Mouse (Mus musculus) ES-Bruce4 (cell line): ENCODE measurements at regions not wholly inside any gene's neighbourhood (a gene's known extent, or its start where the extent isn't known, plus 50 kb on each side); places are given as distances from the start of the nearest gene placed in this dataset.

Source experiments
- H3K27ac ChIP-seq: 2 replicates; pipeline ENCODE4 v1.5.1; 2012; ENCODE audit warnings: low read length, inconsistent platforms; ENCODE audit not compliant: insufficient read depth
- H3K27me3 ChIP-seq: 2 replicates; pipeline ENCODE4 v1.6.1; 2012; ENCODE audit warnings: mild to moderate bottlenecking, low read length, inconsistent platforms; ENCODE audit not compliant: control insufficient read depth, poor library complexity, insufficient read depth, severe bottlenecking
- H3K36me3 ChIP-seq: 2 replicates; pipeline ENCODE4 v1.6.1; 2012; ENCODE audit warnings: inconsistent platforms, mild to moderate bottlenecking, low read length, moderate library complexity; ENCODE audit not compliant: control insufficient read depth, poor library complexity, insufficient read depth, severe bottlenecking
- H3K4me1 ChIP-seq: one replicate; pipeline ENCODE4 v1.8.1; 2011; ENCODE audit warnings: low read length; ENCODE audit not compliant: control insufficient read depth, insufficient read depth
- H3K4me3 ChIP-seq: 2 replicates; pipeline ENCODE4 v1.5.1; 2011; ENCODE audit warnings: low read depth, mild to moderate bottlenecking, low read length
- H3K9ac ChIP-seq: 2 replicates; pipeline ENCODE4 v1.6.1; 2012; ENCODE audit warnings: low read depth, mild to moderate bottlenecking, inconsistent platforms; ENCODE audit not compliant: poor library complexity, severe bottlenecking
- H3K9me3 ChIP-seq: replicated peaks from 2 replicates; pipeline ENCODE4 v1.6.1; 2012; ENCODE audit warnings: mild to moderate bottlenecking, low read length, inconsistent platforms; ENCODE audit not compliant: control insufficient read depth, poor library complexity, insufficient read depth, severe bottlenecking
- CTCF ChIP-seq: IDR thresholded peaks from one replicate; pipeline ENCODE4 v1.8.1; 2011; ENCODE audit warnings: low read depth, low read length
- EP300 ChIP-seq: IDR thresholded peaks from 2 replicates; pipeline ENCODE4 v1.6.1; 2011; ENCODE audit warnings: low read depth, low read length; ENCODE audit not compliant: insufficient read depth
- POLR2A ChIP-seq: IDR thresholded peaks from one replicate; pipeline ENCODE4 v1.8.1; 2011; ENCODE audit warnings: low read length; ENCODE audit not compliant: insufficient read depth

GRCm38 (mm10) chr5:73764226-73764625 lies 113.0 kb downstream of the Spata18 start:
- H3K4me3 ChIP-seq, result no peak overlapping the region
- H3K27ac ChIP-seq, result no peak overlapping the region
- TF ChIP-seq EP300 (no peak), CTCF (no peak), POLR2A (no peak)
- H3K4me1 ChIP-seq, result no peaks in the 10 kb centered on the region
- no peaks in the 10 kb centered on the region for H3K9me3 ChIP-seq
- no peaks in the 10 kb centered on the region for H3K27me3 ChIP-seq
- no peaks in the 10 kb centered on the region for H3K36me3 ChIP-seq
- H3K9ac ChIP-seq, result no peak overlapping the region

- Histone ChIP-seq H3K9me3 (no peaks in the 10 kb centered on the region), H3K4me1 (no peaks in the 10 kb centered on the region), H3K27me3 (no peaks in the 10 kb centered on the region), H3K4me3 (no peak overlapping the region), H3K9ac (no peak overlapping the region), H3K27ac (no peak overlapping the region), H3K36me3 (no peaks in the 10 kb centered on the region)
- no peak for TF ChIP-seq EP300
- TF ChIP-seq POLR2A, result no peak
Measured at GRCm38 (mm10) chr5:73765466-73765865, 114.3 kb downstream of the Spata18 start.

GRCm38 (mm10) chr5:73768253-73768652 lies 117.1 kb downstream of the Spata18 start:
- Histone ChIP-seq H3K27me3 (no peaks in the 10 kb centered on the region), H3K9ac (no peak overlapping the region), H3K9me3 (peaks cover 6% of the 10 kb centered on the region; the same call in 1 of the 2 replicates), H3K4me3 (no peak overlapping the region), H3K36me3 (no peaks in the 10 kb centered on the region), H3K4me1 (no peaks in the 10 kb centered on the region), H3K27ac (no peak overlapping the region)
- no peak for TF ChIP-seq POLR2A
- no peak for TF ChIP-seq EP300
- TF ChIP-seq CTCF, result no peak

GRCm38 (mm10) chr5:73775775-73776548 lies 124.8 kb downstream of the Spata18 start:
- Histone ChIP-seq H3K27ac (no peak overlapping the region), H3K27me3 (no peaks in the 10 kb centered on the region), H3K36me3 (no peaks in the 10 kb centered on the region), H3K9ac (no peak overlapping the region), H3K9me3 (peaks cover 14% of the 10 kb centered on the region; the same call in 1 of the 2 replicates), H3K4me3 (no peak overlapping the region), H3K4me1 (no peaks in the 10 kb centered on the region)
- TF ChIP-seq EP300 (no peak), CTCF (no peak), POLR2A (no peak)

- Histone ChIP-seq H3K9ac (no peak overlapping the region), H3K4me3 (no peak overlapping the region), H3K27me3 (no peaks in the 10 kb centered on the region), H3K27ac (no peak overlapping the region), H3K4me1 (no peaks in the 10 kb centered on the region), H3K9me3 (peaks cover 14% of the 10 kb centered on the region; the same call in 1 of the 2 replicates), H3K36me3 (no peaks in the 10 kb centered on the region)
- TF ChIP-seq POLR2A (no peak), EP300 (no peak), CTCF (no peak)
Measured at GRCm38 (mm10) chr5:73777282-73777921, 126.2 kb downstream of the Spata18 start.
